Mouse (Mus musculus): ENCODE data around the gene Gm48551. TPM values are rescaled to one million over a fixed set of nuclear protein-coding genes. Genes with fewer than 3 reads are reported as not detected.

Gm48551 gene
- total RNA-seq (2012; rRNA removed), result 1.1 and 1.8 TPM in 2 replicates

- Histone ChIP-seq H3K36me3 (ENCODE audit: control insufficient read depth, insufficient read depth, low read length, poor library complexity, severe bottlenecking) (peaks cover 34% of the 10 kb centered on the region), H3K27ac (ENCODE audit: insufficient read depth, low read depth, low read length, poor library complexity, severe bottlenecking) (peak within 1 kb of the TSS; percentile 73), H3K4me1 (ENCODE audit: control insufficient read depth in 2 of 2, insufficient read depth in 2 of 2, low read length in 2 of 2, poor library complexity in 1 of 2) (peaks cover 0 to 5% of the 10 kb centered on the region in 2 experiments; a peak in 1 of 4 replicates), H3K4me3 (ENCODE audit: insufficient read depth in 1 of 2, low read depth in 1 of 2, low read length in 2 of 2, poor library complexity in 1 of 2, severe bottlenecking in 1 of 2) (peak within 1 kb of the TSS; percentile 77 to 86), H3K9me3 (ENCODE audit: control insufficient read depth, insufficient read depth, low read depth, low read length) (no peaks in the 10 kb centered on the region), H3K9ac (ENCODE audit: insufficient read depth, low read depth, low read length, poor library complexity, severe bottlenecking) (peak within 1 kb of the TSS; percentile 93)
- in situ Hi-C loops (cut with MboI; ENCODE audit: low sequenced_read_pairs in 2 of 2, unreplicated experiment in 2 of 2), result no loop called here
- DNase-seq (ENCODE audit: low read depth, low spot score), result peak; percentile 96
- TF ChIP-seq ZC3H11A (IDR thresholded peaks at IDR 0.05; ENCODE audit: borderline replicate concordance, low read depth, low read length), result no peak
- TF ChIP-seq HCFC1 (IDR thresholded peaks at IDR 0.05; ENCODE audit: borderline replicate concordance, insufficient read depth, low read length), result peak; percentile 86
- TF ChIP-seq ZNF384 (IDR thresholded peaks at IDR 0.05; ENCODE audit: low read depth, low read length), result no peak
- TF ChIP-seq MAFK (IDR thresholded peaks at IDR 0.05; ENCODE audit: insufficient read depth, low read depth, low read length), result no peak
- peak; percentile 92 for TF ChIP-seq CHD2 (IDR thresholded peaks at IDR 0.05; ENCODE audit: low read depth, low read length)
These were observed at the start of gene Gm48551, which contains the start of gene Dohh for GRCm38 (mm10) chr10:81383802-81384604. Gm48551 (plus strand) TSS chr10:81384466. Dohh (plus strand) TSS chr10:81384428.

GRCm38 (mm10) chr10:81335393-81336340, 48.6 kb upstream of the Gm48551 start:
- no peaks in the 10 kb centered on the region for H3K36me3 ChIP-seq (ENCODE audit: control insufficient read depth, insufficient read depth, low read length, poor library complexity, severe bottlenecking)
- H3K4me3 ChIP-seq (ENCODE audit: insufficient read depth in 1 of 2, low read depth in 1 of 2, low read length in 2 of 2, poor library complexity in 1 of 2, severe bottlenecking in 1 of 2), result peak overlapping the region in 1 of 2 experiments; percentile 9; a peak in 1 of 4 replicates
- no peak for DNase-seq (ENCODE audit: low read depth, low spot score)
- in situ Hi-C loops (cut with MboI; ENCODE audit: low sequenced_read_pairs in 2 of 2, unreplicated experiment in 2 of 2), result no loop called here
- H3K9ac ChIP-seq (ENCODE audit: insufficient read depth, low read depth, low read length, poor library complexity, severe bottlenecking), result no peak overlapping the region
- TF ChIP-seq ZC3H11A (IDR thresholded peaks at IDR 0.05; ENCODE audit: borderline replicate concordance, low read depth, low read length), result no peak
- TF ChIP-seq MAFK (IDR thresholded peaks at IDR 0.05; ENCODE audit: insufficient read depth, low read depth, low read length), result no peak
- no peak for TF ChIP-seq CHD2 (IDR thresholded peaks at IDR 0.05; ENCODE audit: low read depth, low read length)
- no peak for TF ChIP-seq ZNF384 (IDR thresholded peaks at IDR 0.05; ENCODE audit: low read depth, low read length)
- no peak for TF ChIP-seq HCFC1 (IDR thresholded peaks at IDR 0.05; ENCODE audit: borderline replicate concordance, insufficient read depth, low read length)
- no peak overlapping the region for H3K27ac ChIP-seq (ENCODE audit: insufficient read depth, low read depth, low read length, poor library complexity, severe bottlenecking)
- peaks cover 0 to 28% of the 10 kb centered on the region in 2 experiments; a peak in 1 of 4 replicates for H3K4me1 ChIP-seq (ENCODE audit: control insufficient read depth in 2 of 2, insufficient read depth in 2 of 2, low read length in 2 of 2, poor library complexity in 1 of 2)
- no peaks in the 10 kb centered on the region for H3K9me3 ChIP-seq (ENCODE audit: control insufficient read depth, insufficient read depth, low read depth, low read length)

- Histone ChIP-seq H3K9me3 (ENCODE audit: control insufficient read depth, insufficient read depth, low read depth, low read length) (no peaks in the 10 kb centered on the region), H3K4me1 (ENCODE audit: control insufficient read depth in 2 of 2, insufficient read depth in 2 of 2, low read length in 2 of 2, poor library complexity in 1 of 2) (peaks cover 0 to 36% of the 10 kb centered on the region in 2 experiments; a peak in 1 of 4 replicates), H3K36me3 (ENCODE audit: control insufficient read depth, insufficient read depth, low read length, poor library complexity, severe bottlenecking) (no peaks in the 10 kb centered on the region), H3K27ac (ENCODE audit: insufficient read depth, low read depth, low read length, poor library complexity, severe bottlenecking) (no peak overlapping the region), H3K9ac (ENCODE audit: insufficient read depth, low read depth, low read length, poor library complexity, severe bottlenecking) (no peak overlapping the region), H3K4me3 (ENCODE audit: insufficient read depth in 1 of 2, low read depth in 1 of 2, low read length in 2 of 2, poor library complexity in 1 of 2, severe bottlenecking in 1 of 2) (no peak overlapping the region)
- no peak for DNase-seq (ENCODE audit: low read depth, low spot score)
- no peak for TF ChIP-seq CHD2 (IDR thresholded peaks at IDR 0.05; ENCODE audit: low read depth, low read length)
- TF ChIP-seq ZNF384 (IDR thresholded peaks at IDR 0.05; ENCODE audit: low read depth, low read length), result no peak
- TF ChIP-seq HCFC1 (IDR thresholded peaks at IDR 0.05; ENCODE audit: borderline replicate concordance, insufficient read depth, low read length), result no peak
- TF ChIP-seq MAFK (IDR thresholded peaks at IDR 0.05; ENCODE audit: insufficient read depth, low read depth, low read length), result no peak
- TF ChIP-seq ZC3H11A (IDR thresholded peaks at IDR 0.05; ENCODE audit: borderline replicate concordance, low read depth, low read length), result no peak
- in situ Hi-C loops (cut with MboI; ENCODE audit: low sequenced_read_pairs in 2 of 2, unreplicated experiment in 2 of 2), result no loop called here
These were observed 47.7 kb upstream of the Gm48551 start for GRCm38 (mm10) chr10:81336558-81336957.
